Mouse (Mus musculus): Measurements from ENCODE around the gene Prdm11.

Gene Prdm11

GRCm38 (mm10) chr2:92917405-92918142, 128.4 kb downstream of the Prdm11 start:
- DNase-seq: peak; percentile 26

GRCm38 (mm10) chr2:92915659-92916631, 130.0 kb downstream of the Prdm11 start:
- DNase-seq: peak; percentile 28

Data from thymus, postnatal 4 days (tissue).